Mouse (Mus musculus) layer of hippocampus, postnatal 14 days (tissue): ENCODE measurements around the gene Olfr782. TPM values are rescaled to one million over a fixed set of nuclear protein-coding genes. Genes with fewer than 3 reads are reported as not detected.
A peak's percentile ranks its signal among the peaks of the same experiment; 100 is the strongest.
"Not testable (repeated sequence)": the region's sequence is repeated elsewhere in the genome, so short reads cannot be mapped to it uniquely, and the experiment has no call there.

Experiments used
- DNase-seq, 2 experiments: peaks; one replicate each; pipeline ENCODE4 v3.0.0; 2021 to 2022; ENCODE audit warnings: low spot score in 2 of 2, mixed read lengths in 1 of 2
- long read RNA-seq, 2 experiments: library from polyadenylated mRNA; stranded (forward); transcript quantifications; one replicate each; pipeline ENCODE4 v2.0.0; 2021
- total RNA-seq, 2 experiments: library from RNA; stranded (reverse); gene quantifications; 2 replicates each; pipeline ENCODE4 v1.2.3; 2021

Olfr782 gene
- not detected for total RNA-seq
- long read RNA-seq, experiment 1 = 0 reads
- long read RNA-seq, experiment 2 = 0 reads

DNA sequence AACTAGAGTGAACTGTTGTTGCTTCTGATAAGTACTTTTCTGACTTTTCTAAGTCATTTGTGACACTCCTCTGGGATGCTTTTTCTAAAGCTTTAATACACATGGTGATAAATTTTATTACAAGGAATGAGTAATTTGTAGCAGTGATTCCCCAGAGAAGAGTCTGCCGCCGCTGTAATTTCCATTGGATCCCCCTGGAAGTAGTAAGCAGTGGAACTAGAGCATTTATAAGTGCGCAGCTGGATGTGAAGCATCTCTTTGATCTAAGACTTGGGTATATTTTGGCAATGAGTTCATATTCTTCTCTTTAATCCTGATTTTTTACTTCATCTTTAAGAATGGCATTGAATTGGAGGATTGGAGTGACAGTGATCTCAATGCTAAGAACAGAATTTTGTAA, at the start of gene Olfr782:
TSS of gene Olfr782 (plus strand) at position 301 of the 400 bp plus-strand sequence.
- DNase-seq = no peak

DNA sequence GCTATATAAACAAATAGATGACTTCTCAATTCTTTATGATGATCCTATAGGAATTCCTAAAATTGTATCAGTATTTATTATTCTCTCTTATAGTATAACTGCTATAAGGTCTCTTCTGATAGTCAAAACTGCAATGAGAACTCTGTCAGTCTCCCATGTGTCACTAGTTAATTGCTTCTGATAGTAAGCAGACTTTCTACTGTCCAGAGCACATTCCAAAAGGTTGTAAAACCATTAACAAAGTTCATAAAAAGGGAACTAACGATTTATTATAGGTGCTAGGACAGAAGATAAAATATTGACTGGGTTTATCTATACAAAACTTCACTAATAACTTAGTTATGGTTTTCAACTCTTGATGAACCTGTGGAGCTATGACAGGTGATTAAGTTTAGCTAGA, 35.7 kb upstream of the Olfr782 start:
- not testable (repeated sequence) for DNase-seq

DNA sequence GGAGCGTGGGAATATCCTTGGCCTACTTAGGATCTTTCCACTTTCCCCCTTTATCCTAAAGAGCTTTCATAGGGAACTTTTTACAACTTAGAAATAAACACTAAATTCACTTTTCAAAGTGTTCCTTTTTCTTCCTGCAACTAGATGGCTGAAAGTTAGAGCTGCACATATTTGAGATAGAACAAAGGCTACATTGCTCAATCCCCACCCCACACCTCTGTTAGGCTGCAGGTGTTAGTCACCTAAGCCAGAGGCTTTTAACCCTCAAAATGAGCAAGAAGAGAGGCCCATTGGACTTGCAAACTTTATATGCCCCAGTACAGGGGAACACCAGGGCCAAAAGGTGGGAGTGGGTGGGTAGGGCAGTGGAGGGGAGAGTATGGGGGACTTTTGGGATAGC, 35.1 kb upstream of the Olfr782 start:
- not testable (repeated sequence) for DNase-seq

DNA sequence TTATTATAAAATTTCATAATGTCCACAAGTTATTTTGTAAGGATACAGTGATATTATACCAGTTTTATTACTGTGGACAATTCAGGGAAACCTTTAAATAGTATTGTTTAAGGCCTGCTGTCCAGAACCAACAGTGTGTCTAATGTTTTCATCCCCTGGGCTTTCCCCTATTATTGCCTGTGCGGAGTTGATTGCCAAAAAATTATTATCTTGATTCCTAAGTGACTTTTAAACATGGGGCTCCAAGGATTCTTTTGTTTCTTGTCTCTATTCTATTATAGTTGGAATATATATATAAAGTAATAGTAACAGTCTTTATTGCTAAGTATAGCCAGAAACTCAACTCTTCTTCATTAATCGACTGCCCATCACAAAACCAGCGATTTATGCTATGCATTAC, 30.8 kb upstream of the Olfr782 start, which contains the start of gene Olfr780:
TSS of gene Olfr780 (plus strand) at position 301 of the 400 bp plus-strand sequence.
- DNase-seq = no peak

DNA sequence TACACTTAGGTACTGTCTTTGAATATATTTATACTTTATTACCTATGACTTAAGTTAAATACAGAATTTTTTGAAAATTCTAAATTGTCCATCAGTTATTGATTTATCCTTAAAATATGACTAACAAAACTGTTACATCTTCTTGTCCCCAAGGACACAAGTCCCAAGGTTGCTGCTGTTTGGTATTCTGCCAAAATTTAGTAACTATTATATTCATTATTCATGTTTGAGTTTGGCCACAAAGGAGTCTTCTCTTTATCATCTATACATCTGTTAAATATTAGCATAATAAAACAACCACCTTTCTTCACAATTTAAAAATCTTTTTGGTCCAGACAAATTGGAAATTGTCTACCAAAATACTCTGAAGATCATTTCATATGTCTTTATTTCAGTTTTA, 20.1 kb upstream of the Olfr782 start, which contains the start of gene Olfr781:
TSS of gene Olfr781 (plus strand) at position 301 of the 400 bp plus-strand sequence.
- no peak for DNase-seq

DNA sequence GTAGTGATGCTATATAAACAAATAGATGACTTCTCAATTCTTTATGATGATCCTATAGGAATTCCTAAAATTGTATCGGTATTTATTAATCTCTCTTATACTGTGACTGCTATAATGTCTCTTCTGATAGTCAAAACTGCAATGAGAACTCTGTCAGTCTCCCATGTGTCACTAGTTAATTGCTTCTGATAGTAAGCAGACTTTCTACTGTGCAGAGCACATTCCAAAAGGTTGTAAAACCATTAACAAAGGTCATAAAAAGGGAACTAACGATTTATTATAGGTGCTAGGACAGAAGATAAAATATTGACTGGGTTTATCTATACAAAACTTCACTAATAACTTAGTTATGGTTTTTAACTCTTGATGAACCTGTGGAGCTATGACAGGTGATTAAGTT, 3.8 kb downstream of the Olfr782 start:
- not testable (repeated sequence) for DNase-seq

DNA sequence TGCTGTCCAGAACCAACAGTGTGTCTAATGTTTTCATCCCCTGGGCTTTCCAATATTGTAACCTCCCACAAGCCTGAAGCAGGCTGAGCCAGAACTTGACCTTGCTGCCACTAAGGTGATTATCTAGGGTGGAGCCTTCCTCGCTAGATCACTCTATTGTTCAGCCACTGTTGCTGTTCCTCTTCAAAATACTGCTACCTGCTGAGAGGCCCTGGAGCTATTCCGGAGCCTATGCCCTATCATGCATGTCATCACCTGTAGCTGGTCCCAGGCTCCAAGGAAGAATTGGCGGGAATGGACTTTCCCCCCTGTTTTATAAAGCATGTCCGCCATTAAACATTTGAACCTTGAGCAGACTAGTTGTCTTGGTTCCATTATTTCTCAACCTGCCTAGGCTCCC, 7.8 kb downstream of the Olfr782 start:
- DNase-seq = not testable (repeated sequence)

DNA sequence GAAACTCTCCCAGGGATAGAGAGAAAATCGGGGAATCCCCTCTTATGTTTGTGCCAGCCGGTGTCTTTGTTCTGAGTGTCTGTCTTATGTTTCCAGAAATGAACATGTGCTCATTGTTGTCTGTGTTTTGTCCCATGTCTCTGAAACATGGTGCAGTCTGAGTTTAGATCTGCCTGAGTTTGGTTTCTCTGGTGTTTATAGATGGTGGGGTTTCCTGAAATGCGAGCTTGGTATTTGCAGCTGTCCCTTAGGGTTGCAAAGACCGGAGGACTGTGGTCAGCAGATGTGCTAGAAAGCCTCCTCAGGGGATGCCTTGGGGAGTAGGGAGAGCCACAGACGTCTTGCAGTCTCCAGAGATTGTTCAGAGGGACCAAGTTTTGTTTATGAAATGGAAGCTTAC, 8.7 kb downstream of the Olfr782 start:
- DNase-seq = peak; percentile 26 to 69

DNA sequence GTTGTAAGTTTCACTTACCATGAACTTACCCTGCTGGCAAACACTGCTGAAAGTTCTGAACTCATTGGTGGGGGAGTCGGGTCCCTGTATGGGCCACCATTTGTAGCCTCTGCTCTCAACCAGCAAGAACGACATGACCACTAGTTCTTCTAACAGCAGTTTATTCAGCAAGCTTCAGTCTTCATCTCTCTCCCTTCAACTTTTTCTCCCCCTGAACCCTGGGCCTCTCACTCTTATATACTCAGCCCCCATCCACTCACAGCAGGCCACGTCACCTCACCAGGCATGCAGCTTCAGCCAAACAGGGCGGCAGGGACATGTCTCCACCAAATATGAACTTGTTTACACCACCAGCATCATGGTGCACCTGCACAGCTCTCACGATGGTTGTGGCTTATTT, 25.4 kb downstream of the Olfr782 start:
- DNase-seq = not testable (repeated sequence)

DNA sequence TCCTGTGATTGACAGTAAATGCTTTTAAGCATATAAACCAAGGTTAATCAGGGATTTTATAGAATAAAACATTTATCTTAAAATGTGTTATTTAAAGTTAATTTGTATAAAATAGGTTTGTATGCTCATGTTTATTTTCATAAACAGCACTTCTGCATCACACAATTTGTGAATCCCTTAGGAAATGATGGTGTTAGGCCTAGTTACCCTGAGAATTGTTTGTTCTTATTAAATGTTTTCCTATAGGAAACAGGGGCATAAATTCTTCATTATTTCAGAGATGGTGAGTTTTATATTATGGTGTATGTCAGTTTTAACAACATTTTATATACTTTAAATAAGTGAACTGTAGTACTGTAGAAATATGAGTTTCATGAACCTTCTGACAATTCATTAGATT, 35.1 kb downstream of the Olfr782 start, which contains the start of gene Olfr784:
TSS of gene Olfr784 (plus strand) at position 301 of the 400 bp plus-strand sequence.
- no peak for DNase-seq

DNA sequence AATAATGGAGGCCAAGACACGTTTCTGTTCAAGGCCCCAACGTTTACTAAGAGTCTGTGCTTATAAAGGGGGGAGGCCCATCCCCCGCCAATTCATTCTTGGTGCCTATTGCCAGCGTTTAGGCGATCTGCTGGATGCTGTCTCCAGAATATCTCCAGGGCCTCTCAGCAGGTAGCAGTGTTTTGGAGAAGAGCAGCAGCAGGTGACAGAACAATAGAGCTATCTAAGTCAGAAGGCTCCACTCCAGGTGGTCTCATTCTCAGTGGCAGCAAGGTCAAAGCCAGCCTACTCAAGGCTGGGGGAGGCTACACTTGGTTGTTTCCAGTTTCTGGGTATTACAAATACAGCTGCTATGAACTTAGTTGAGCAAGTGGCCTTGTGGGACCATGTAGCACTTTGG, 52.2 kb downstream of the Olfr782 start:
- no peak for DNase-seq

Other genes with a start within 250 kb of the Olfr782 start
- gene Olfr768, start 249.5 kb upstream of the Olfr782 start, total RNA-seq = not detected
- gene Olfr769, start 231.0 kb upstream of the Olfr782 start, total RNA-seq = not detected
- not detected for gene Olfr770, start 209.9 kb upstream of the Olfr782 start, total RNA-seq
- gene Olfr771, start 184.1 kb upstream of the Olfr782 start, total RNA-seq = not detected
- not detected for gene Olfr772, start 170.9 kb upstream of the Olfr782 start, total RNA-seq
- not detected for gene Olfr773, start 161.4 kb upstream of the Olfr782 start, total RNA-seq
- gene Olfr774, start 112.6 kb upstream of the Olfr782 start, total RNA-seq = not detected
- gene Olfr775, start 100.4 kb upstream of the Olfr782 start, total RNA-seq = not detected
- gene Olfr776, start 89.7 kb upstream of the Olfr782 start, total RNA-seq = not detected
- not detected for gene Olfr777, start 77.4 kb upstream of the Olfr782 start, total RNA-seq
- not detected for gene Olfr780, start 30.7 kb upstream of the Olfr782 start, total RNA-seq
- gene Olfr781, start 20.0 kb upstream of the Olfr782 start, total RNA-seq = not detected
- gene Olfr784, start 35.2 kb downstream of the Olfr782 start, total RNA-seq = under 1 TPM in 1 of 2 experiments, not detected in 1; 0.14 TPM
- gene Olfr785, start 56.6 kb downstream of the Olfr782 start, total RNA-seq = not detected
- gene Olfr786, start 78.5 kb downstream of the Olfr782 start, total RNA-seq = not detected
- not detected for gene Olfr787, start 113.0 kb downstream of the Olfr782 start, total RNA-seq
- not detected for gene Olfr788, start 122.1 kb downstream of the Olfr782 start, total RNA-seq
- not detected for gene Olfr789, start 135.9 kb downstream of the Olfr782 start, total RNA-seq
- gene Olfr790, start 149.6 kb downstream of the Olfr782 start, total RNA-seq = not detected
- not detected for gene Olfr791, start 172.9 kb downstream of the Olfr782 start, total RNA-seq
- gene Olfr792, start 190.3 kb downstream of the Olfr782 start, total RNA-seq = not detected
- not detected for gene Olfr794, start 218.8 kb downstream of the Olfr782 start, total RNA-seq